Mouse (Mus musculus) hindbrain, embryonic 11.5 days (tissue): Measurements from ENCODE around the gene Galnt2. TPM values are rescaled to one million over a fixed set of nuclear protein-coding genes. Genes with fewer than 3 reads are reported as not detected.

Experiments
- ATAC-seq: fragments of 200-750 bp; cut with Nextera tagmentation; 2 replicates; pipeline ENCODE4 v1.8.0; 2017; ENCODE audit warnings: mild to moderate bottlenecking, moderate TSS enrichment, moderate library complexity; ENCODE audit not compliant: low FRiP score
- DNase-seq: peaks from one replicate; pipeline ENCODE4 v3.0.0-alpha.2; 2015; ENCODE audit warnings: low spot score
- H3K27ac ChIP-seq: fragments of 300-500 bp; sonication (generic); 2 replicates; pipeline ENCODE4 v1.5.1; 2014; ENCODE audit warnings: mild to moderate bottlenecking, low read depth, low read length
- H3K27me3 ChIP-seq: fragments of 300-500 bp; sonication (generic); 2 replicates; pipeline ENCODE4 v1.6.1; 2014; ENCODE audit warnings: mild to moderate bottlenecking, low read length, moderate library complexity, mixed read lengths; ENCODE audit not compliant: control insufficient read depth, insufficient read depth
- H3K36me3 ChIP-seq: fragments of 300-500 bp; sonication (generic); 2 replicates; pipeline ENCODE4 v1.6.1; 2014; ENCODE audit warnings: mild to moderate bottlenecking, low read length, moderate library complexity, mixed read lengths; ENCODE audit not compliant: control insufficient read depth, insufficient read depth
- H3K4me1 ChIP-seq: fragments of 300-500 bp; sonication (generic); replicated peaks from 2 replicates; pipeline ENCODE4 v1.6.1; 2014; ENCODE audit warnings: low read length, mixed read lengths; ENCODE audit not compliant: control insufficient read depth, insufficient read depth
- H3K4me2 ChIP-seq: fragments of 300-500 bp; sonication (generic); replicated peaks from 2 replicates; pipeline ENCODE4 v1.6.1; 2014; ENCODE audit warnings: mild to moderate bottlenecking, low read depth, low read length
- H3K4me3 ChIP-seq: fragments of 300-500 bp; sonication (generic); 2 replicates; pipeline ENCODE4 v1.5.1; 2014; ENCODE audit warnings: low read depth, low read length
- H3K9ac ChIP-seq: fragments of 300-500 bp; sonication (generic); 2 replicates; pipeline ENCODE4 v1.6.1; 2014; ENCODE audit warnings: low read depth, low read length
- H3K9me3 ChIP-seq: fragments of 300-500 bp; sonication (generic); 2 replicates; pipeline ENCODE4 v1.6.1; 2016; ENCODE audit warnings: low read length; ENCODE audit not compliant: control insufficient read depth
- WGBS: fragments of 180-500 bp; shearing (Covaris S2); extraction: QIAGEN DNeasy Blood & Tissue Kit; methylation state at CpG from one replicate; pipeline ENCODE4 v1.1.7; 2014; 5-methylcytosine and 5-hydroxymethylcytosine counted together
- polyA plus RNA-seq: library from polyadenylated mRNA; unstranded; fragments of >200 nt; fragmentation: Nextera tagmentation; extraction: Ambion mirVana; gene quantifications from 2 replicates; pipeline ENCODE4 v1.2.1, GENCODE M21; 2014

Gene Galnt2
- polyA plus RNA-seq, 1 experiment from 2014 or later = 47.0 TPM

DNA sequence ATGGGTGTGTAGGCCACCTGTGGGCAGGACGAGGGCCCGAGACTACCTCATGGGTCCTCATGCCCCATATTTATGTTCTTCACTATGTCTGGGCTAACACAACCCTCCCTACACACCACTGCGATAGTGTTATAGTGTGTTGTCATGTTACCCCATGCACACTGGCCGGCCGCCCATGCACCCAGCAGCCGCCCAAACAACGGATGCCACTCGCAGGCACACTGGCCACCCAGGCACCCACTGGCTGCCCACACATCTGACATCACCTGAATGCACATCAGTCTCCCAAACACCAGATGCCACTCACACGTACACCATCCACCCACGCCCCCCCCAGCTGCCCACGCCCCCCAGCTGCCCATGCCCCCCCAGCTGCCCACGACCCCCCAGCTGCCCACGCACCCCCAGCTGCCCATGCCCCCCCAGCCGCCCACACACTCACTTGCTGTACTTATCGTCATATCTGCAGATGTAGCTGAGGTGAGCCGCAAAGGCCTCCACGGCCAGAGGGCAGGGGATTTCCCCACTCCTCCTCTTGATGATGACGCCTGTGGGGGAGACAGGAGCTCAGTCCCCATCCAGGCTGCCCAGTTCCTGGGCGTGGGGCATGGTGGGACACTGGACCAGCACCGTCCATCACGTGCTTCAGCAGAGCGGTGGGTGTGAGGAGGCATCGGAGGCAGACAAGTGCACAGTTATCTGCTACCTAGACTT, 140.4 kb downstream of the Galnt2 start:
- no peak overlapping the region for H3K4me2 ChIP-seq
- ATAC-seq (no peak), DNase-seq (no peak)
- H3K27ac ChIP-seq = no peak overlapping the region
- WGBS = 90% methylated on average over 23 of the region's 23 CpGs
- H3K9me3 ChIP-seq = no peaks in the 10 kb centered on the region
- H3K9ac ChIP-seq = no peak overlapping the region
- no peaks in the 10 kb centered on the region for H3K4me1 ChIP-seq
- no peaks in the 10 kb centered on the region for H3K36me3 ChIP-seq
- no peaks in the 10 kb centered on the region for H3K27me3 ChIP-seq
- H3K4me3 ChIP-seq = no peak overlapping the region

DNA sequence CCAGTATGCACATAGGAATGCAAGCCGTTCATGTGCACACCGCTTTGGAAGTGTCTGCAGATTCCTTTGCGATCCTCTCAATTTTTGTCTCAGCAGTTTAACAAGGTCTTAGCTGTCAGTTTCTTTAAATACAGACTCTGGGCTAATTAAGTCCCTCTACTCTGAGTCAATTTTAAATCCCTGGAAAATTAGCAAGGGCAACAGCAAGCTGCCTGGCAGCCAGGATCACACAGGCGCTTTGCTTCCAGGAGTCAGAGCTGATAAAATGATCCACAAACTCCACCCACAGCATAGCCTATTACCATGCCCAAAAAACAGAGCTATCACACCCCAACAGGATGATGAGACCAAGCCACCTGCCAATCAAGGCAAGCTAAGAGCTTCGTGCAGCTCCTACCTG, 142.6 kb downstream of the Galnt2 start:
- Histone ChIP-seq H3K27ac (no peak overlapping the region), H3K9ac (no peak overlapping the region), H3K4me3 (no peak overlapping the region), H3K27me3 (no peaks in the 10 kb centered on the region), H3K36me3 (no peaks in the 10 kb centered on the region), H3K9me3 (no peaks in the 10 kb centered on the region), H3K4me2 (no peak overlapping the region), H3K4me1 (no peaks in the 10 kb centered on the region)
- ATAC-seq = no peak
- WGBS = 94% methylated on average over 5 of the region's 5 CpGs
- DNase-seq = no peak

DNA sequence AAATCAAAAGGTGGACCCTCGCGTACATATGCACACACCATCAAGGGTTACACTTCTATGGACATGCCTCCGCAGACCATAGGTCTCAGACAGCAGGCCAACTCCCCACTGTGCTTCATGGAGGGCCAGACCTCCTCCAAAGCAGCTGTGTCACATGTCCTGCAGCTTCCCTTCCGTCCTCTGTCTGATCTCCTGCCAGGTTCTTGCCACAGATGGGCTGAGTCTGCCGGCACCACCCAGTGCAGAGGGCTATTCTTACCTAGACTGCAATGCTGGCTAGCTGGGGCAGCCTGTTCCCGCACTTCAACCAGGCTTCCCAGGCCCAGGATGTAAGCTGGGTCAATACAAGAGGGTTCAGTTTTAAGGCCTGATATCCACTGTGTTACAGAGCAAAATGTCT, 144.0 kb downstream of the Galnt2 start:
- no peak overlapping the region for H3K4me2 ChIP-seq
- H3K27me3 ChIP-seq = no peaks in the 10 kb centered on the region
- H3K4me3 ChIP-seq = no peak overlapping the region
- no peaks in the 10 kb centered on the region for H3K4me1 ChIP-seq
- H3K27ac ChIP-seq = no peak overlapping the region
- H3K9me3 ChIP-seq = no peaks in the 10 kb centered on the region
- DNase-seq = no peak
- no peaks in the 10 kb centered on the region for H3K36me3 ChIP-seq
- WGBS = 83% methylated on average over 6 of the region's 6 CpGs
- ATAC-seq = no peak
- H3K9ac ChIP-seq = no peak overlapping the region

- 88% methylated on average over 9 of the region's 9 CpGs for WGBS
- Histone ChIP-seq H3K36me3 (no peaks in the 10 kb centered on the region), H3K4me2 (no peak overlapping the region), H3K9ac (no peak overlapping the region), H3K4me1 (no peaks in the 10 kb centered on the region), H3K27me3 (no peaks in the 10 kb centered on the region), H3K9me3 (no peaks in the 10 kb centered on the region), H3K4me3 (no peak overlapping the region), H3K27ac (no peak overlapping the region)
- ATAC-seq (no peak), DNase-seq (no peak)
Measured at GRCm38 (mm10) chr8:124375727-124376126, 144.5 kb downstream of the Galnt2 start.

- Histone ChIP-seq H3K4me3 (no peak overlapping the region), H3K4me2 (no peak overlapping the region), H3K27ac (no peak overlapping the region), H3K27me3 (no peaks in the 10 kb centered on the region), H3K9me3 (no peaks in the 10 kb centered on the region), H3K36me3 (no peaks in the 10 kb centered on the region), H3K9ac (no peak overlapping the region), H3K4me1 (no peaks in the 10 kb centered on the region)
- DNase-seq (no peak), ATAC-seq (no peak)
- WGBS = 94% methylated on average over 12 of the region's 12 CpGs
Measured at GRCm38 (mm10) chr8:124376406-124376805, 145.2 kb downstream of the Galnt2 start.

DNA sequence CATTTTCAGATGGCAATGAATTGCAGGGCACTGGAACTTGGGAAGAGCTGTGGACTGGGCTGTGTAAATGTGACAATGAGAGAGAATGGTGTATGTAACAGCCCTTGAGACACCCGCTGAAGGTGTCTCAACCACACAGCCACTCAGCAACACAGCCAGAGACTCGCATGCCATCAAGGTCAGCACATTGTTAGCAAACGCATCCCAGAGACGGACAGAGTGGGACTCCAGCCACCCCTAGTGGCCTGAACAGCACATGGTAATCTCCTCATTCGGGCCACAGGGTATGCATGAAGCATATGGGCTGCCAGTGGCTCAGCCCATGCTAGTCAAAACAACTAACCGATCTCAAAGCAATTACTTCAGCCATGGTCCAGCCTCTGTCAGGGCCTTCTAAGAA, 148.1 kb downstream of the Galnt2 start:
- WGBS = 74% methylated on average over 6 of the region's 6 CpGs
- Histone ChIP-seq H3K36me3 (no peaks in the 10 kb centered on the region), H3K9me3 (no peaks in the 10 kb centered on the region), H3K27ac (no peak overlapping the region), H3K4me2 (no peak overlapping the region), H3K27me3 (no peaks in the 10 kb centered on the region), H3K4me1 (no peaks in the 10 kb centered on the region), H3K4me3 (no peak overlapping the region), H3K9ac (no peak overlapping the region)
- no peak for ATAC-seq
- DNase-seq = no peak

DNA sequence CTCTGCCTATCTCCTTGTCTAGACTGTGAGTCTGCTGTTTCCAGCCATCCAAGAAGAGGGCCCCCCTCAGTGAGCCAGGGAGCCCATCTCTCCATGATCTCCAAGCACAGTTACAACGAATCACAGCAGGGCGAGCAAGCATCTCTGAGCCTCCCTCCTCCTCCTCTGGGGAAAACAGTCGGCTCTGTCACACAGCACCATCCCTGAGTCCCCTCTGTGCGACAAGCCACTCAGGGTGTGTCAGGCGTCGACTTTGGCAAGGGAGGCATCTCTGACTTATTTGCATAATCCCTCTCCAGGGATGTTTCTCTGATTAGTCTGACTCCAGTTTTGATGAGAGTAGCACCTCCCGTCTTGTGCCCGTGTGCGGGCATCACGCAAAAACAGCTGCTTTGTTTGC, 151.0 kb downstream of the Galnt2 start:
- H3K4me3 ChIP-seq = no peak overlapping the region
- ATAC-seq (no peak), DNase-seq (no peak)

GRCm38 (mm10) chr8:124384336-124384735, 153.1 kb downstream of the Galnt2 start:
- Histone ChIP-seq H3K9me3 (no peaks in the 10 kb centered on the region), H3K36me3 (no peaks in the 10 kb centered on the region), H3K4me2 (no peak overlapping the region), H3K27ac (no peak overlapping the region), H3K27me3 (no peaks in the 10 kb centered on the region), H3K4me1 (no peaks in the 10 kb centered on the region), H3K4me3 (no peak overlapping the region), H3K9ac (no peak overlapping the region)
- WGBS = 93% methylated on average over 19 of the region's 19 CpGs
- no peak for DNase-seq
- ATAC-seq = no peak

More for the DNA sequence above, 151.0 kb downstream of the Galnt2 start:
- Histone ChIP-seq H3K27ac (no peak overlapping the region), H3K4me2 (no peak overlapping the region), H3K36me3 (no peaks in the 10 kb centered on the region), H3K9me3 (no peaks in the 10 kb centered on the region), H3K9ac (no peak overlapping the region), H3K27me3 (no peaks in the 10 kb centered on the region), H3K4me1 (no peaks in the 10 kb centered on the region)
- 59% methylated on average over 10 of the region's 10 CpGs for WGBS

DNA sequence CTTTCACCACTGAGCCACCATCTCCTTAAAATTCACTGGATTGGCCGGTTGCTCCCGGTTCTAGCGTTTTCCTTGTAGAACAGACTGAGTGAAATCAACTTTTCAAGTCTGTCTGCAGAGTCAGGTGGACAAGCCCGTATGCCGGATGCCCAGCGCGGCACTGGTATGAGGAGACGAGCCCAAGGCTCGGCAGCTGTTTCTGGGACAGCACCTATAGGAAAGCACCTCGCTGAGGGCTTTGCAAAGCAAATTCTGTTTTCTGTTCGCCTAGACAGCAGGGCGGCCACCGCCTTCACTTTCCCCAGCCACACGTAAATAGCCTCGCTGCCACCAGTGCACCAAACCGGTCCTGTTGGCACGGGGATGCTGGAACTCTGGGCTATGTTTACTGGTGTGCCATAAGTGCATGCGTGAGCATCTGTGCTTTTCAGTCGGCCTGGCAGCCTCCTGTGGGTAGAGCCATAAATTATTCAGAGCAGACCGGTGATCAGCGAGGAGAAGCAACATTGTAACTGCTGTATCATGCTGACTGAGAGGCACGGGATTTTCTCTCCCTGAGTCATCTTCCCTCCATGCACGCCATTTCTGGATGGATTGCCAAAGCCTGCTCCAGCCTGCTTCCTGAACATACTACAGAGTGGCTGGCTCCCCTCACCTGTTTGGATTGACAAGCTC, 155.2 kb downstream of the Galnt2 start:
- Histone ChIP-seq H3K27ac (no peak overlapping the region), H3K36me3 (no peaks in the 10 kb centered on the region), H3K4me3 (no peak overlapping the region), H3K9me3 (no peaks in the 10 kb centered on the region), H3K4me1 (no peaks in the 10 kb centered on the region), H3K4me2 (no peak overlapping the region), H3K27me3 (no peaks in the 10 kb centered on the region), H3K9ac (no peak overlapping the region)
- ATAC-seq (no peak), DNase-seq (no peak)
- 89% methylated on average over 23 of the region's 23 CpGs for WGBS
